Mouse (Mus musculus): Measurements from ENCODE around the gene Rap1a. TPM values are rescaled to one million over a fixed set of nuclear protein-coding genes. Genes with fewer than 3 reads are reported as not detected.
"Not testable (repeated sequence)": the region's sequence is repeated elsewhere in the genome, so short reads cannot be mapped to it uniquely, and the experiment has no call there.

Gene Rap1a
- total and polyA plus RNA-seq, 2 experiments from 2014 or later, result 36.4 to 70.5 TPM

GRCm38 (mm10) chr3:105706366-105707020 lies 94.6 kb downstream of the Rap1a start:
- Histone ChIP-seq H3K27ac (ENCODE audit: low read depth, low read length) (no peak overlapping the region), H3K4me1 (ENCODE audit: insufficient read depth) (no peaks in the 10 kb centered on the region), H3K9me3 (ENCODE audit: low read length) (no peaks in the 10 kb centered on the region), H3K4me3 (ENCODE audit: low read depth, low read length) (0 out of 2 replicates have a peak overlapping the region, but pooled peaks have one; percentile 2), H3K36me3 (ENCODE audit: insufficient read depth) (no peaks in the 10 kb centered on the region), H3K9ac (no peak overlapping the region), H3K4me2 (ENCODE audit: low read depth) (peak overlapping the region; percentile 92), H3K27me3 (ENCODE audit: insufficient read depth, low read length) (no peaks in the 10 kb centered on the region)
- no peak for ATAC-seq
- DNase-seq, result no peak
- 29% methylated on average over 4 of the region's 4 CpGs for WGBS
- TF ChIP-seq CTCF (IDR thresholded peaks at IDR 0.05; ENCODE audit: low read depth), result no peak

- H3K4me2 ChIP-seq (ENCODE audit: low read depth), result peak overlapping the region; percentile 92
- H3K4me3 ChIP-seq (ENCODE audit: low read depth, low read length), result peak overlapping the region; percentile 43
- DNase-seq (no peak), ATAC-seq (no peak)
- no peaks in the 10 kb centered on the region for H3K36me3 ChIP-seq (ENCODE audit: insufficient read depth)
- WGBS, result 17% methylated on average over 3 of the region's 3 CpGs
- H3K4me1 ChIP-seq (ENCODE audit: insufficient read depth), result no peaks in the 10 kb centered on the region
- no peaks in the 10 kb centered on the region for H3K9me3 ChIP-seq (ENCODE audit: low read length)
- no peaks in the 10 kb centered on the region for H3K27me3 ChIP-seq (ENCODE audit: insufficient read depth, low read length)
- no peak for TF ChIP-seq CTCF (IDR thresholded peaks at IDR 0.05; ENCODE audit: low read depth)
- H3K27ac ChIP-seq (ENCODE audit: low read depth, low read length), result no peak overlapping the region
- peak overlapping the region; percentile 45 for H3K9ac ChIP-seq
These were observed 95.6 kb downstream of the Rap1a start for GRCm38 (mm10) chr3:105705561-105705960.

- TF ChIP-seq CTCF (IDR thresholded peaks at IDR 0.05; ENCODE audit: low read depth), result no peak
- Histone ChIP-seq H3K36me3 (ENCODE audit: insufficient read depth) (no peaks in the 10 kb centered on the region), H3K9ac (peak overlapping the region; percentile 45), H3K9me3 (ENCODE audit: low read length) (no peaks in the 10 kb centered on the region), H3K27me3 (ENCODE audit: insufficient read depth, low read length) (no peaks in the 10 kb centered on the region), H3K4me3 (ENCODE audit: low read depth, low read length) (peak overlapping the region; percentile 43), H3K27ac (ENCODE audit: low read depth, low read length) (peak overlapping the region; percentile 42; the same call in 1 of the 2 replicates), H3K4me2 (ENCODE audit: low read depth) (peak overlapping the region; percentile 92), H3K4me1 (ENCODE audit: insufficient read depth) (no peaks in the 10 kb centered on the region)
- DNase-seq (peak; percentile 68), ATAC-seq (peak; percentile 47)
- WGBS, result 1% methylated on average over 28 of the region's 28 CpGs
These were observed 96.0 kb downstream of the Rap1a start for GRCm38 (mm10) chr3:105705061-105705549.

- ATAC-seq, result peak; percentile 98
- 4% methylated on average over 41 of the region's 43 CpGs for WGBS
- DNase-seq, result peak; percentile 87
- H3K4me3 ChIP-seq (ENCODE audit: low read depth, low read length), result peak within 1 kb of the TSS; percentile 43
- H3K27me3 ChIP-seq (ENCODE audit: insufficient read depth, low read length), result no peaks in the 10 kb centered on the region
- no peak for TF ChIP-seq CTCF (IDR thresholded peaks at IDR 0.05; ENCODE audit: low read depth)
- no peaks in the 10 kb centered on the region for H3K4me1 ChIP-seq (ENCODE audit: insufficient read depth)
- H3K4me2 ChIP-seq (ENCODE audit: low read depth), result peak within 1 kb of the TSS; percentile 92
- H3K9ac ChIP-seq, result peak within 1 kb of the TSS; percentile 45
- H3K36me3 ChIP-seq (ENCODE audit: insufficient read depth), result no peaks in the 10 kb centered on the region
- H3K9me3 ChIP-seq (ENCODE audit: low read length), result no peaks in the 10 kb centered on the region
- peak within 1 kb of the TSS; percentile 42; the same call in 1 of the 2 replicates for H3K27ac ChIP-seq (ENCODE audit: low read depth, low read length)
These were observed 96.8 kb downstream of the Rap1a start, which contains the start of gene Inka2 for GRCm38 (mm10) chr3:105704031-105705008. Gene Inka2, plus strand, starts transcription at chr3:105704599.

- Histone ChIP-seq H3K4me2 (ENCODE audit: low read depth) (peak overlapping the region; percentile 92), H3K36me3 (ENCODE audit: insufficient read depth) (no peaks in the 10 kb centered on the region), H3K27me3 (ENCODE audit: insufficient read depth, low read length) (no peaks in the 10 kb centered on the region), H3K4me3 (ENCODE audit: low read depth, low read length) (no peak overlapping the region), H3K9me3 (ENCODE audit: low read length) (no peaks in the 10 kb centered on the region), H3K4me1 (ENCODE audit: insufficient read depth) (no peaks in the 10 kb centered on the region), H3K27ac (ENCODE audit: low read depth, low read length) (no peak overlapping the region), H3K9ac (no peak overlapping the region)
- no peak for TF ChIP-seq CTCF (IDR thresholded peaks at IDR 0.05; ENCODE audit: low read depth)
- WGBS, result 41% methylated on average over 6 of the region's 6 CpGs
- ATAC-seq, result no peak
- no peak for DNase-seq
These were observed 97.6 kb downstream of the Rap1a start for GRCm38 (mm10) chr3:105703571-105703970.

GRCm38 (mm10) chr3:105701399-105701798 lies 99.7 kb downstream of the Rap1a start:
- TF ChIP-seq CTCF (IDR thresholded peaks at IDR 0.05; ENCODE audit: low read depth), result no peak
- H3K9me3 ChIP-seq (ENCODE audit: low read length), result no peaks in the 10 kb centered on the region
- no peaks in the 10 kb centered on the region for H3K27me3 ChIP-seq (ENCODE audit: insufficient read depth, low read length)
- H3K4me1 ChIP-seq (ENCODE audit: insufficient read depth), result no peaks in the 10 kb centered on the region
- no peak overlapping the region for H3K4me2 ChIP-seq (ENCODE audit: low read depth)
- WGBS, result 75% methylated on average over 5 of the region's 5 CpGs
- no peak overlapping the region for H3K27ac ChIP-seq (ENCODE audit: low read depth, low read length)
- ATAC-seq (no peak), DNase-seq (no peak)
- no peak overlapping the region for H3K9ac ChIP-seq
- no peak overlapping the region for H3K4me3 ChIP-seq (ENCODE audit: low read depth, low read length)
- H3K36me3 ChIP-seq (ENCODE audit: insufficient read depth), result no peaks in the 10 kb centered on the region

GRCm38 (mm10) chr3:105700786-105701185 lies 100.3 kb downstream of the Rap1a start:
- H3K9me3 ChIP-seq (ENCODE audit: low read length); H3K4me2 ChIP-seq (ENCODE audit: low read depth); DNase-seq; H3K27me3 ChIP-seq (ENCODE audit: insufficient read depth, low read length); H3K4me3 ChIP-seq (ENCODE audit: low read depth, low read length); H3K9ac ChIP-seq; H3K36me3 ChIP-seq (ENCODE audit: insufficient read depth); H3K4me1 ChIP-seq (ENCODE audit: insufficient read depth); H3K27ac ChIP-seq (ENCODE audit: low read depth, low read length); ATAC-seq: not testable (repeated sequence)
- WGBS, result 41% methylated on average over 1 of the region's 1 CpGs
